Mouse (Mus musculus) CH12.LX (cell line): ENCODE measurements around the gene Slc24a3. TPM values are rescaled to one million over a fixed set of nuclear protein-coding genes. Genes with fewer than 3 reads are reported as not detected.

Experiments
- DNase-seq: peaks from one replicate; pipeline ENCODE4 v3.0.0-alpha.2; 2013; ENCODE audit errors: extremely low read depth
- H3K27ac ChIP-seq: 2 replicates; pipeline ENCODE4 v1.5.1; 2012; ENCODE audit warnings: low read depth, mild to moderate bottlenecking, control low read depth, moderate library complexity; ENCODE audit not compliant: insufficient read depth
- H3K27me3 ChIP-seq: replicated peaks from 2 replicates; pipeline ENCODE3; 2012; ENCODE audit warnings: inconsistent platforms
- H3K36me3 ChIP-seq, 2 experiments: replicated peaks in 1 of 2; 2 replicates each; pipeline versions ENCODE3 to v1.6.1; 2012; ENCODE audit warnings: inconsistent platforms in 1 of 2, low read length in 1 of 2, mild to moderate bottlenecking in 1 of 2, mixed read lengths in 1 of 2, moderate library complexity in 1 of 2; ENCODE audit not compliant: control insufficient read depth in 1 of 2, insufficient read depth in 1 of 2
- H3K4me1 ChIP-seq, 2 experiments: 2 replicates each; pipeline ENCODE4 v1.6.1; 2012; ENCODE audit warnings: inconsistent platforms in 1 of 2, moderate library complexity in 1 of 2; ENCODE audit not compliant: insufficient read depth in 2 of 2, control insufficient read depth in 1 of 2
- H3K4me2 ChIP-seq: 2 replicates; pipeline ENCODE4 v1.6.1; 2012; ENCODE audit warnings: low read depth, mild to moderate bottlenecking, control low read depth; ENCODE audit not compliant: poor library complexity, insufficient read depth, severe bottlenecking
- H3K4me3 ChIP-seq, 3 experiments: fragments of 150-350 bp in 1 of 3; sonication (generic) in 1 of 3; replicated peaks in 1 of 3; 2 replicates each; pipeline versions ENCODE3 to v1.5.1; 2011 to 2012; ENCODE audit warnings: low read depth in 2 of 3, low read length in 2 of 3, mild to moderate bottlenecking in 2 of 3, moderate library complexity in 2 of 3, control low read depth in 1 of 3, improper control_type of control experiment in 1 of 3, inconsistent platforms in 1 of 3, mixed read lengths in 1 of 3; ENCODE audit not compliant: poor library complexity in 1 of 3
- H3K79me2 ChIP-seq: replicated peaks from 2 replicates; pipeline ENCODE4 v1.6.1; 2012; ENCODE audit warnings: mild to moderate bottlenecking, moderate library complexity; ENCODE audit not compliant: control insufficient read depth, poor library complexity, insufficient read depth, severe bottlenecking; ENCODE audit errors: extremely low read depth
- H3K9ac ChIP-seq: 2 replicates; pipeline ENCODE4 v1.6.1; 2012; ENCODE audit warnings: low read depth, mild to moderate bottlenecking, control low read depth, moderate library complexity; ENCODE audit not compliant: insufficient read depth
- H3K9me3 ChIP-seq: replicated peaks from 2 replicates; pipeline ENCODE3; 2012; ENCODE audit warnings: low read length, inconsistent platforms, mixed read lengths
- BHLHE40 ChIP-seq: IDR thresholded peaks from 2 replicates; pipeline ENCODE4 v1.6.1; 2011; ENCODE audit warnings: mild to moderate bottlenecking, low read depth, low read length, improper control_type of control experiment
- CHD1 ChIP-seq: IDR thresholded peaks from 2 replicates; pipeline ENCODE4 v1.6.1; 2012; ENCODE audit warnings: low read depth, low read length, improper control_type of control experiment, inconsistent platforms
- CHD2 ChIP-seq: IDR thresholded peaks from 2 replicates; pipeline ENCODE4 v1.6.1; 2011; ENCODE audit warnings: low read length, improper control_type of control experiment
- CTCF ChIP-seq, 2 experiments: IDR thresholded peaks in 1 of 2; conservative IDR thresholded peaks in 1 of 2; 2 replicates each; pipeline ENCODE4 v1.5.1; 2011 to 2012; ENCODE audit warnings: low read depth in 2 of 2, low read length in 2 of 2, improper control_type of control experiment in 1 of 2, inconsistent platforms in 1 of 2, mild to moderate bottlenecking in 1 of 2, moderate library complexity in 1 of 2
- ELF1 ChIP-seq: IDR thresholded peaks from 2 replicates; pipeline ENCODE4 v1.6.1; 2014; ENCODE audit warnings: low read depth, mild to moderate bottlenecking, inconsistent platforms, low read length, improper control_type of control experiment
- EP300 ChIP-seq: IDR thresholded peaks from 2 replicates; pipeline ENCODE4 v1.6.1; 2011; ENCODE audit warnings: low read length, improper control_type of control experiment
- ETS1 ChIP-seq: conservative IDR thresholded peaks from 2 replicates; pipeline ENCODE4 v1.6.1; 2012; ENCODE audit warnings: low read depth, mild to moderate bottlenecking, inconsistent platforms, low read length, improper control_type of control experiment, moderate library complexity
- GABPA ChIP-seq: IDR thresholded peaks from 2 replicates; pipeline ENCODE4 v1.6.1; 2012; ENCODE audit warnings: low read depth, low read length, improper control_type of control experiment, inconsistent platforms; ENCODE audit not compliant: insufficient replicate concordance
- HCFC1 ChIP-seq: IDR thresholded peaks from 2 replicates; pipeline ENCODE4 v1.6.1; 2012; ENCODE audit warnings: low read depth, mild to moderate bottlenecking, inconsistent platforms, low read length, improper control_type of control experiment
- JUN ChIP-seq: IDR thresholded peaks from 2 replicates; pipeline ENCODE4 v1.6.1; 2011; ENCODE audit warnings: low read depth, mild to moderate bottlenecking, low read length, improper control_type of control experiment, moderate library complexity; ENCODE audit not compliant: insufficient read depth
- JUND ChIP-seq: conservative IDR thresholded peaks from 2 replicates; pipeline ENCODE4 v1.6.1; 2011; ENCODE audit warnings: low read depth, low read length, improper control_type of control experiment
- KAT2A ChIP-seq: IDR thresholded peaks from 2 replicates; pipeline ENCODE4 v1.6.1; 2012; ENCODE audit warnings: low read length, improper control_type of control experiment, inconsistent platforms; ENCODE audit not compliant: insufficient replicate concordance
- MAFK ChIP-seq: IDR thresholded peaks from 2 replicates; pipeline ENCODE4 v1.6.1; 2011; ENCODE audit warnings: low read length, improper control_type of control experiment; ENCODE audit not compliant: insufficient replicate concordance
- MAZ ChIP-seq: IDR thresholded peaks from 2 replicates; pipeline ENCODE4 v1.6.1; 2012; ENCODE audit warnings: low read depth, mild to moderate bottlenecking, inconsistent platforms, low read length, improper control_type of control experiment, moderate library complexity
- MEF2A ChIP-seq: IDR thresholded peaks from 2 replicates; pipeline ENCODE4 v1.6.1; 2014; ENCODE audit warnings: low read depth, mild to moderate bottlenecking, inconsistent platforms, low read length, improper control_type of control experiment, borderline replicate concordance
- MXI1 ChIP-seq: IDR thresholded peaks from 2 replicates; pipeline ENCODE4 v1.6.1; 2011; ENCODE audit warnings: mild to moderate bottlenecking, low read depth, low read length, improper control_type of control experiment
- MYC ChIP-seq: IDR thresholded peaks from 2 replicates; pipeline ENCODE4 v1.6.1; 2011; ENCODE audit warnings: low read depth, mild to moderate bottlenecking, improper control_type of control experiment, low read length
- NRF1 ChIP-seq: IDR thresholded peaks from 2 replicates; pipeline ENCODE4 v1.6.1; 2014; ENCODE audit warnings: low read depth, mild to moderate bottlenecking, inconsistent platforms, low read length, improper control_type of control experiment, moderate library complexity
- PAX5 ChIP-seq: IDR thresholded peaks from 2 replicates; pipeline ENCODE4 v1.6.1; 2012; ENCODE audit warnings: low read length, inconsistent platforms, mixed read lengths
- POLR2AphosphoS2 ChIP-seq: IDR thresholded peaks from 2 replicates; pipeline ENCODE4 v1.6.1; 2011; ENCODE audit warnings: low read depth, low read length, improper control_type of control experiment
- RAD21 ChIP-seq: IDR thresholded peaks from 2 replicates; pipeline ENCODE4 v1.6.1; 2011; ENCODE audit warnings: low read depth, mild to moderate bottlenecking, low read length, improper control_type of control experiment, moderate library complexity
- RCOR1 ChIP-seq: conservative IDR thresholded peaks from 2 replicates; pipeline ENCODE4 v1.6.1; 2012; ENCODE audit warnings: low read depth, mild to moderate bottlenecking, inconsistent platforms, low read length, improper control_type of control experiment
- SMC3 ChIP-seq: IDR thresholded peaks from 2 replicates; pipeline ENCODE4 v1.6.1; 2011; ENCODE audit warnings: low read depth, low read length, improper control_type of control experiment
- TCF12 ChIP-seq: IDR thresholded peaks from 2 replicates; pipeline ENCODE4 v1.6.1; 2014; ENCODE audit warnings: low read depth, mild to moderate bottlenecking, inconsistent platforms, low read length, improper control_type of control experiment
- UBTF ChIP-seq: IDR thresholded peaks from 2 replicates; pipeline ENCODE4 v1.6.1; 2012; ENCODE audit warnings: low read depth, mild to moderate bottlenecking, inconsistent platforms, low read length, improper control_type of control experiment, moderate library complexity
- USF2 ChIP-seq: conservative IDR thresholded peaks from 2 replicates; pipeline ENCODE4 v1.6.1; 2011; ENCODE audit warnings: low read depth, low read length, improper control_type of control experiment
- ZC3H11A ChIP-seq: IDR thresholded peaks from 2 replicates; pipeline ENCODE4 v1.6.1; 2012; ENCODE audit warnings: low read depth, mild to moderate bottlenecking, inconsistent platforms, low read length, improper control_type of control experiment
- ZKSCAN1 ChIP-seq: IDR thresholded peaks from 2 replicates; pipeline ENCODE4 v1.6.1; 2012; ENCODE audit warnings: low read depth, inconsistent platforms, low read length, improper control_type of control experiment, borderline replicate concordance
- ZMIZ1 ChIP-seq: IDR thresholded peaks from 2 replicates; pipeline ENCODE4 v1.6.1; 2012; ENCODE audit warnings: low read depth, mild to moderate bottlenecking, inconsistent platforms, low read length, improper control_type of control experiment
- dilution Hi-C: fragments of 300-500 bp; cut with MboI; formaldehyde crosslinking; loops from 2 replicates; pipeline ENCODE4 v1.14.3; 2020; ENCODE audit warnings: low sequenced_read_pairs; ENCODE audit not compliant: extremely low pct_unique_long_range_greater_than_20kb, extremely low pct_ligation_motif_present
- in situ Hi-C: fragments of 300-500 bp; cut with MboI; formaldehyde crosslinking; loops from 3 replicates; pipeline ENCODE4 v1.14.3; 2019; ENCODE audit warnings: low sequenced_read_pairs, low pct_ligation_motif_present, low pct_unique_long_range_greater_than_20kb, mixed read lengths
- polyA plus RNA-seq: library from polyadenylated mRNA; unstranded; fragments of >175 nt; gene quantifications from 2 replicates; pipeline ENCODE4 v1.2.1, GENCODE M21; 2012; ENCODE audit warnings: low read depth; ENCODE audit not compliant: insufficient read length
- total RNA-seq, 2 experiments: library from RNA; depleted of rRNA; stranded (reverse); fragments of 300-350 nt in 1 of 2; fragments of >200 nt in 1 of 2; gene quantifications; 2 replicates each; pipeline ENCODE4 v1.2.3; 2012 to 2014

The Slc24a3 gene
- total and polyA plus RNA-seq, 3 experiments, result not detected

DNA sequence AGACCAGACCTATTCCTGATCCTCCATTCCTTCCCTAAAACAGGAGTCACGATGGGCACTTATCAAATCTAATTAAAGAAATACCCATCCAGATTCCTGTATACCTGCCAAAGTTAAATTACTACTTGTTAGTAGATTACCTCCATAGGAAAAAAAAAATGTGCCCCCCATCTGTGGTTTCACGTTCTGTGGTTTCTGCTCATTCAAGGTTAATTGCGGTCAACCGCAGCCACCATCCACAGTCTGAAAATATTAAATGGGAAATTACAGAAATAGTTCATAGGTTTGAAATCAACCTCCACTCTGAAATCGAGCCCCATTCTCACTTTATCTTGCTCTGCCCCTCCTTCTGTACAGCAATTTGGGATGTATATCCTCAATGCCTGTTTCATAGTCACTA is 440.3 kb downstream of the Slc24a3 start:
- in situ Hi-C loops, result no loop called here
- H3K4me2 ChIP-seq, result no peak overlapping the region
- no peaks in the 10 kb centered on the region for H3K9me3 ChIP-seq
- TF ChIP-seq BHLHE40, result peak; percentile 77
- no peak for TF ChIP-seq ZMIZ1
- no peak overlapping the region for H3K9ac ChIP-seq
- no peak overlapping the region for H3K27ac ChIP-seq
- no peak for DNase-seq
- no peaks in the 10 kb centered on the region for H3K36me3 ChIP-seq
- dilution Hi-C loops, result no loop called here
- H3K4me1 ChIP-seq, result peaks cover 0 to 8% of the 10 kb centered on the region in 2 experiments; a peak in 2 of 4 replicates
- H3K79me2 ChIP-seq, result no peaks in the 10 kb centered on the region
- peaks cover 6% of the 10 kb centered on the region for H3K27me3 ChIP-seq
- H3K4me3 ChIP-seq, result no peak overlapping the region

- Histone ChIP-seq H3K9ac (no peak overlapping the region), H3K9me3 (no peaks in the 10 kb centered on the region), H3K79me2 (no peaks in the 10 kb centered on the region), H3K27me3 (peaks cover 9% of the 10 kb centered on the region), H3K36me3 (no peaks in the 10 kb centered on the region), H3K4me2 (no peak overlapping the region), H3K4me1 (peaks cover 2 to 8% of the 10 kb centered on the region in 2 experiments; a peak in 3 of 4 replicates), H3K4me3 (no peak overlapping the region), H3K27ac (no peak overlapping the region)
- TF ChIP-seq MAFK (no peak), NRF1 (no peak), CTCF (conservative IDR thresholded peaks at IDR 0.05 in 1 of 2, IDR thresholded peaks at IDR 0.05 in 1 of 2; ENCODE audit: low read depth in 2 of 2, low read length in 2 of 2) (peak; percentile 78 to 91), USF2 (no peak), MAZ (no peak), HCFC1 (no peak), ETS1 (no peak), TCF12 (0 out of 2 replicates have a peak, but pooled peaks have one; percentile 19), EP300 (no peak), ZKSCAN1 (no peak), ZC3H11A (no peak), PAX5 (no peak), MYC (no peak), KAT2A (no peak), UBTF (no peak), CHD2 (no peak), JUND (no peak), RCOR1 (no peak), ELF1 (no peak), SMC3 (peak; percentile 19; the same call in 1 of the 2 replicates), CHD1 (no peak), GABPA (no peak), RAD21 (peak; percentile 35), MEF2A (no peak), POLR2AphosphoS2 (no peak), JUN (no peak), MXI1 (no peak)
- dilution Hi-C loops, result no loop called here
- peak; percentile 62 for DNase-seq
- in situ Hi-C loops, result no loop called here
Measured at GRCm38 (mm10) chr2:145610796-145611705, 443.5 kb downstream of the Slc24a3 start.
